Mouse (Mus musculus): ENCODE measurements at regions not wholly inside any gene's neighbourhood (a gene's known extent, or its start where the extent isn't known, plus 50 kb on each side); places are given as distances from the start of the nearest gene placed in this dataset.

DNA sequence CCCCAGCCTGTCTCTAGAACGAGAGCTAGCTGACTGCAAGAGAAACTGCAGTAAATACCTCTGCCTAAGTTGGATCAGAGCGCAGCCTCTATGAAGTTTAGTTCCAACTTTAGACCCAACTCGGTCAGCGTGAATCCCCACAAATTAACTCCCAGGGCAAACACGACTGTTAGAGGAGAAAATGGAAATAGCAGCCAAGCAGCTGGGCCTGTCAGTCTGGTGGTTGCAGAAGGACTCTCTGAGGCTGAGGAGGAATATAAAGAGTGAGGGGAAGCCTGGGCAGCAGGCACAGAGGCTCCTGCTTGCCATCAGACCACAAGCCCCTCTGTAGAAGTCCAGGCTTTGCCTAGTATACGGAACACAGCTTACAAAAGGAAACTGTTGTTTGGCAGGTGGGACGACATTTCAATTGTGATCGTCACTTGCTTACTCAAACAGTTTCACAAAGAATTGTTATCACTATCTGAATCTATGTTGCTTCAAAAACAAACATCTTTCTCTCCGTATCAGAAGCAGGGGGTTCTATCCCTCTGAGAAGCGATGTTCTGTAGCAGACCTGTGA lies 135.0 kb downstream of the Lmo4 start:
- no peak for TF ChIP-seq CTCF (IDR thresholded peaks at IDR 0.05; ENCODE audit: extremely low read depth, insufficient read length, insufficient replicate concordance, low read depth, low read length)
- no peak for TF ChIP-seq POLR2A (IDR thresholded peaks at IDR 0.05; ENCODE audit: low read depth, low read length)

Data from small intestine, adult 2 months (tissue).